Comparison of ENCODE assay signal across 29 mouse cellular contexts in the genomic region with DNA sequence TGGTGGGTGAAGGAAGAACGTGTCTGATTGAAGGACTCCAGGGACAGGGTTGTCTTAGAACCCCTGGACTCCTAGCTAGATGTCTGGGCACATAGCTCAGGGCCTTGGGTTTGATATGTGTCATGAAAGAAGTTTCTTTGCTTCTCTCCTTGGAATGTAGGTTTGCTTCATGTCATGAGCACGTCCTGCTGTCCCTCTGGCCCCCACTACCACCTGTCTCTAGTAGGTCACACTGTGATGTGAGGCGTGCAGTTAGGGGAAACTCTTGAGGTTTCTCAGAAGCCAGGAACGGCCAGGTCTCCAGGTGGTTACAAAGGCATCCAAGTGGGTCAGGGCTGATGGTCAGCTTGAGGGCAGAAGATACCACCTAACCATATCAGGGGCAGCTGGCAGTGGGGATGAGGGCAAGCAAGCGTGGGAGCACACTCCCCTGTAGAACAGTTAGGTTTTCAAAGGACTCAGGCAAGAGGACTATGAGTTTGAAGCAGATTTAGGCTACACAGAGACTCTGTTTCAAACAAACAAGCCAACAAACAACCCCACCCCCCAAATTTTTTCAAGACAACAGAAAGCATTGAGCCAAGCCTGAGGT. TPM values are rescaled to one million over a fixed set of nuclear protein-coding genes. Genes with fewer than 3 reads are reported as not detected.
"Had no signal": no experiment of that assay in that cellular context is flagged by ENCODE, and none has a peak within 500 bp of the region (broad histone marks: within the 10 kb centered on the region; RNA-seq: fewer than 3 reads in every experiment).

No protein-coding gene starts in this region.

- H3K27ac ChIP-seq: gastrocnemius, adult 2 months; heart, embryonic 10.5 days; hindbrain, embryonic 10.5 days; hindbrain, embryonic 12.5 days; hindbrain, embryonic 14.5 days; intestine, embryonic 15.5 days; layer of hippocampus, adult 2 months; left cerebral cortex, adult 2 months; limb, embryonic 13.5 days; limb, embryonic 15.5 days had no signal

- H3K36me3 ChIP-seq: heart, embryonic 10.5 days; heart, embryonic 12.5 days; hindbrain, embryonic 10.5 days; hindbrain, embryonic 12.5 days; intestine, embryonic 15.5 days; limb, embryonic 13.5 days; limb, embryonic 15.5 days had no signal

- H3K4me2 ChIP-seq: heart, embryonic 12.5 days; hindbrain, embryonic 12.5 days; hindbrain, embryonic 14.5 days; intestine, embryonic 15.5 days; limb, embryonic 13.5 days; limb, embryonic 15.5 days had no signal

- H3K4me3 ChIP-seq: gastrocnemius, adult 2 months; heart, embryonic 10.5 days; heart, embryonic 12.5 days; hindbrain, embryonic 10.5 days; hindbrain, embryonic 12.5 days; intestine, embryonic 15.5 days; layer of hippocampus, adult 2 months; left cerebral cortex, adult 2 months; limb, embryonic 13.5 days; limb, embryonic 15.5 days had no signal

- DNase-seq: gastrocnemius, adult 2 months; gastrocnemius, postnatal 10 days; gastrocnemius, postnatal 25 days; heart, adult 18-20 months; heart, postnatal 10 days; heart, postnatal 4 days; kidney, adult 18-20 months; kidney, adult 8-10 months; kidney, postnatal 25 days had no signal

- H3K27me3 ChIP-seq: heart, embryonic 12.5 days; hindbrain, embryonic 12.5 days; intestine, embryonic 15.5 days; limb, embryonic 13.5 days; limb, embryonic 15.5 days had no signal

- H3K9ac ChIP-seq: heart, embryonic 12.5 days; hindbrain, embryonic 12.5 days; hindbrain, embryonic 14.5 days; intestine, embryonic 15.5 days; limb, embryonic 13.5 days; limb, embryonic 15.5 days had no signal

- ATAC-seq: hindbrain, embryonic 16.5 days; inflammation-experienced regulatory T-cells, adult 6 months; intestine, embryonic 15.5 days; intestine, postnatal 0 days had no signal

- H3K4me1 ChIP-seq: heart, embryonic 10.5 days; heart, embryonic 12.5 days; hindbrain, embryonic 10.5 days; hindbrain, embryonic 12.5 days; intestine, embryonic 15.5 days; limb, embryonic 13.5 days; limb, embryonic 15.5 days had no signal

- H3K9me3 ChIP-seq: heart, embryonic 10.5 days; heart, embryonic 12.5 days; hindbrain, embryonic 10.5 days; hindbrain, embryonic 12.5 days; intestine, embryonic 15.5 days; limb, embryonic 13.5 days; limb, embryonic 15.5 days had no signal

RNA-seq across cellular contexts. Expression of a gene that starts 37.3 kb away (rescaled TPM):
- total RNA-seq: gastrocnemius, adult 2 months; gastrocnemius, postnatal 10 days; gastrocnemius, postnatal 25 days; granulocyte monocyte progenitor cell, adult 5-6 weeks; layer of hippocampus, adult 2 months; layer of hippocampus, postnatal 10 days; layer of hippocampus, postnatal 25 days; left cerebral cortex, adult 2 months; left cerebral cortex, postnatal 25 days; left cerebral cortex, postnatal 4 days had no signal
- polyA plus RNA-seq: heart, embryonic 10.5 days; heart, embryonic 12.5 days; heart, embryonic 14.5 days; hindbrain, embryonic 10.5 days; hindbrain, embryonic 12.5 days; hindbrain, embryonic 14.5 days; hindbrain, embryonic 16.5 days; kidney, embryonic 14.5 days had no signal
